ENCODE assay signal across 8 mouse cellular contexts in the genomic region with DNA sequence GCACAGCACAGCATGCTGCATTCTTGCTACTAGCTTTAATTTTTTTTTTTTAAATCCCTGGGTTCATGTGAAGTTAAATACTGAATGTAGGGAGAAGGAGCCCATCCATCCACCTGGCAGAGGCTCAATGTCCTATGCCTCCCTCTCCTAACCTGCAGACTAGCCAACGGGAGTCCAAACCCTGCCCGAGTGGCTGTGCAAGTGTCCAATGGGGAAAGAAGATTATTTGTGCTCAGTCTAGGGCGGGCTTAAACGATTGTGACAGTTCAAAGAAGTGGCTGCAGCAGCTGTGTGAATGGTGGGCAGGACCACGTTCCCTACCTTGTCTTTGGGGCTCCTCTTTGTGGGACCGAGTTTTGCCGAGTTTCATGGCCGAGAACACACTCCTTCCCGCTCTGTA. TPM values are rescaled to one million over a fixed set of nuclear protein-coding genes. Genes with fewer than 3 reads are reported as not detected.
DNase-seq lines count a peak whose midpoint lies in the region; ATAC-seq and TF ChIP-seq lines count a peak whose summit lies in the region.

No protein-coding gene starts in this region.

- H3K9ac ChIP-seq in kidney, embryonic 16.5 days (replicated peaks; ENCODE audit: low read length) = no peak overlapping the region
- no peak overlapping the region for H3K9ac ChIP-seq in MEL (ENCODE audit: control insufficient read depth, low read depth, low read length, poor library complexity, severe bottlenecking)
- H3K9ac ChIP-seq in hindbrain, embryonic 15.5 days = no peak overlapping the region

- no peaks in the 10 kb centered on the region for H3K9me3 ChIP-seq in kidney, embryonic 16.5 days (ENCODE audit: low read length)
- H3K9me3 ChIP-seq in MEL (replicated peaks; ENCODE audit: insufficient read depth, low read length) = no peaks in the 10 kb centered on the region
- H3K9me3 ChIP-seq in hindbrain, embryonic 15.5 days = no peaks in the 10 kb centered on the region

- no peaks in the 10 kb centered on the region for H3K27me3 ChIP-seq in kidney, embryonic 16.5 days (ENCODE audit: insufficient read depth, low read length)
- H3K27me3 ChIP-seq in MEL (ENCODE audit: control insufficient read depth in 1 of 2, insufficient read depth in 2 of 2, low read length in 2 of 2) = peaks cover 14 to 33% of the 10 kb centered on the region in 2 experiments
- H3K27me3 ChIP-seq in hindbrain, embryonic 15.5 days = no peaks in the 10 kb centered on the region

- no peak for TF ChIP-seq CTCF in MEL (IDR thresholded peaks at IDR 0.05 in 2 of 3, conservative IDR thresholded peaks at IDR 0.05 in 1 of 3; ENCODE audit: control insufficient read depth in 1 of 3, insufficient read depth in 1 of 3, low read depth in 2 of 3, low read length in 3 of 3, poor library complexity in 1 of 3, severe bottlenecking in 1 of 3)

- intact Hi-C loops in left cerebral cortex, postnatal 36 days (cut with DNase I) = no loop called here

- no peak for TF ChIP-seq POLR2A in MEL (IDR thresholded peaks at IDR 0.05; ENCODE audit: control insufficient read depth in 1 of 2, insufficient read depth in 1 of 2, low read depth in 1 of 2, low read length in 2 of 2, poor library complexity in 1 of 2)

- 0 out of 2 replicates have a peak overlapping the region, but pooled peaks have one; percentile 13 for H3K4me2 ChIP-seq in kidney, embryonic 16.5 days (replicated peaks; ENCODE audit: low read depth, low read length)
- H3K4me2 ChIP-seq in hindbrain, embryonic 15.5 days = peak overlapping the region; percentile 24; the same call in 1 of the 2 replicates

- no peak overlapping the region for H3K27ac ChIP-seq in kidney, embryonic 16.5 days (ENCODE audit: low read length)
- no peak overlapping the region for H3K27ac ChIP-seq in MEL (ENCODE audit: control insufficient read depth, low read depth, low read length)
- H3K27ac ChIP-seq in hindbrain, embryonic 15.5 days (replicated peaks) = no peak overlapping the region

- H3K4me1 ChIP-seq in kidney, embryonic 16.5 days (ENCODE audit: insufficient read depth, low read length) = no peaks in the 10 kb centered on the region
- H3K4me1 ChIP-seq in MEL (ENCODE audit: control insufficient read depth in 1 of 2, insufficient read depth in 2 of 2, low read length in 2 of 2) = no peaks in the 10 kb centered on the region
- peaks cover 9% of the 10 kb centered on the region; the same call in 1 of the 2 replicates for H3K4me1 ChIP-seq in hindbrain, embryonic 15.5 days (replicated peaks)

- no peak for TF ChIP-seq EP300 in MEL (IDR thresholded peaks at IDR 0.05; ENCODE audit: low read depth in 1 of 2, low read length in 2 of 2)

- WGBS in kidney, embryonic 16.5 days = 28% methylated on average over 9 of the region's 9 CpGs
- 11% methylated on average over 9 of the region's 9 CpGs for WGBS in hindbrain, embryonic 15.5 days

- no peak for TF ChIP-seq RAD21 in MEL (IDR thresholded peaks at IDR 0.05; ENCODE audit: low read depth, low read length)

- ATAC-seq in kidney, embryonic 16.5 days (ENCODE audit: low FRiP score, low TSS enrichment) = no peak
- ATAC-seq in hindbrain, embryonic 15.5 days (ENCODE audit: low FRiP score, low read depth) = no peak
- no peak for ATAC-seq in megakaryocyte progenitor cell, adult 5-6 weeks (replicated peaks; ENCODE audit: poor library complexity)

- H3K36me3 ChIP-seq in kidney, embryonic 16.5 days (ENCODE audit: insufficient read depth, low read length) = no peaks in the 10 kb centered on the region
- H3K36me3 ChIP-seq in MEL (ENCODE audit: control insufficient read depth in 1 of 2, insufficient read depth in 2 of 2, low read length in 2 of 2) = no peaks in the 10 kb centered on the region
- no peaks in the 10 kb centered on the region for H3K36me3 ChIP-seq in hindbrain, embryonic 15.5 days

- no peak for DNase-seq in kidney, adult 9 months
- DNase-seq in MEL (ENCODE audit: low read depth, low spot score) = peak; percentile 17
- peak; percentile 46 for DNase-seq in embryo, embryonic 10.5 days (ENCODE audit: low spot score)
- no peak for DNase-seq in spleen, postnatal 14 days (ENCODE audit: low spot score in 2 of 2)
- no peak for DNase-seq in left cerebral cortex, postnatal 36 days (ENCODE audit: low spot score in 2 of 2)

- H3K79me2 ChIP-seq in MEL (ENCODE audit: control insufficient read depth, insufficient read depth, low read length, poor library complexity) = no peaks in the 10 kb centered on the region

- H3K4me3 ChIP-seq in kidney, embryonic 16.5 days (ENCODE audit: low read length) = no peak overlapping the region
- no peak overlapping the region for H3K4me3 ChIP-seq in MEL (ENCODE audit: control insufficient read depth in 1 of 2, insufficient read depth in 1 of 2, low read depth in 2 of 2, low read length in 2 of 2)
- no peak overlapping the region for H3K4me3 ChIP-seq in hindbrain, embryonic 15.5 days

TF ChIP-seq in MEL, 35 proteins besides CTCF, POLR2A, EP300 and RAD21:
- TF ChIP-seq ELF1 (IDR thresholded peaks at IDR 0.05; ENCODE audit: low read depth, low read length) (no peak), HCFC1 (IDR thresholded peaks at IDR 0.05; ENCODE audit: low read depth, low read length) (no peak), GATA1 (IDR thresholded peaks at IDR 0.05; ENCODE audit: low read depth, low read length) (no peak), MEF2A (IDR thresholded peaks at IDR 0.05; ENCODE audit: extremely low read depth, insufficient replicate concordance, low read depth, low read length, poor library complexity, severe bottlenecking) (no peak), RCOR1 (IDR thresholded peaks at IDR 0.05; ENCODE audit: low read depth, low read length) (no peak), MAZ (IDR thresholded peaks at IDR 0.05; ENCODE audit: low read depth, low read length) (no peak), ZNF384 (IDR thresholded peaks at IDR 0.05; ENCODE audit: low read depth, low read length) (no peak), ETS1 (IDR thresholded peaks at IDR 0.05; ENCODE audit: low read depth, low read length) (no peak), ZMIZ1 (IDR thresholded peaks at IDR 0.05; ENCODE audit: low read depth, low read length) (no peak), SIN3A (IDR thresholded peaks at IDR 0.05; ENCODE audit: low read length) (no peak), POLR2AphosphoS5 (IDR thresholded peaks at IDR 0.05; ENCODE audit: borderline replicate concordance, low read depth, low read length) (no peak), NELFE (IDR thresholded peaks at IDR 0.05; ENCODE audit: low read depth, low read length) (no peak), BHLHE40 (IDR thresholded peaks at IDR 0.05; ENCODE audit: borderline replicate concordance, low read depth, low read length) (no peak), SMC3 (IDR thresholded peaks at IDR 0.05; ENCODE audit: low read depth, low read length) (no peak), ZKSCAN1 (IDR thresholded peaks at IDR 0.05; ENCODE audit: low read depth, low read length) (no peak), MAX (IDR thresholded peaks at IDR 0.05; ENCODE audit: low read length) (no peak), CHD1 (IDR thresholded peaks at IDR 0.05; ENCODE audit: low read depth, low read length) (no peak), TBP (IDR thresholded peaks at IDR 0.05; ENCODE audit: low read depth, low read length) (no peak)

RNA-seq across cellular contexts. Expression of gene Otof, which starts 54.9 kb away (rescaled TPM):
- 0.06 and 0.09 TPM in 2 replicates for polyA plus RNA-seq in kidney, embryonic 16.5 days (2015; fragmentation: Nextera tagmentation; extraction: Ambion mirVana)
- total RNA-seq in MEL (2012; rRNA removed) = not detected in 2 replicates
- under 1 TPM in 1 of 2 experiments, not detected in 1; 0.01 TPM for polyA plus RNA-seq in MEL (2012; ENCODE audit: insufficient read depth in 1 of 2, insufficient read length in 2 of 2, low read depth in 1 of 2, low replicate concordance in 2 of 2, missing spikeins in 1 of 2)
- polyA plus RNA-seq in hindbrain, embryonic 15.5 days (2015; fragmentation: Nextera tagmentation; extraction: Ambion mirVana) = 6.8 and 7.9 TPM in 2 replicates
- not detected in 2 replicates for total RNA-seq in megakaryocyte progenitor cell, adult 5-6 weeks (2015)
- total RNA-seq in megakaryocyte progenitor cell, adult 5-6 weeks (2017) = 0.08 TPM in 1 of 2 replicates, not detected in the other
- 10 to 100 TPM; 14.2 to 29.6 TPM for total RNA-seq in left cerebral cortex, postnatal 36 days (2021)

RNA-seq across cellular contexts. Expression of gene 1700001C02Rik, which starts 59.0 kb away (rescaled TPM):
- not detected in 2 replicates for polyA plus RNA-seq in kidney, embryonic 16.5 days (2015; fragmentation: Nextera tagmentation; extraction: Ambion mirVana)
- not detected in 2 replicates for total RNA-seq in MEL (2012; rRNA removed)
- polyA plus RNA-seq in MEL (2012; ENCODE audit: insufficient read depth in 1 of 2, insufficient read length in 2 of 2, low read depth in 1 of 2, low replicate concordance in 2 of 2, missing spikeins in 1 of 2) = not detected
- 1.5 and 1.6 TPM in 2 replicates for polyA plus RNA-seq in hindbrain, embryonic 15.5 days (2015; fragmentation: Nextera tagmentation; extraction: Ambion mirVana)
- not detected in 2 replicates for total RNA-seq in megakaryocyte progenitor cell, adult 5-6 weeks (2015)
- total RNA-seq in megakaryocyte progenitor cell, adult 5-6 weeks (2017) = not detected in 2 replicates
- not detected for total RNA-seq in left cerebral cortex, postnatal 36 days (2021)

Comparison
In these comparisons a context has a peak if more than half of its experiments do, and no peak if none do; other contexts are left out.
1. DNase-seq: peak in MEL (single experiment) and embryo, embryonic 10.5 days (single experiment); none in kidney, adult 9 months (single experiment), spleen, postnatal 14 days (0 of 2) and left cerebral cortex, postnatal 36 days (0 of 2).
2. RNA of gene Otof, which starts 54.9 kb away (total RNA-seq): 14.2 to 29.6 TPM in left cerebral cortex, postnatal 36 days; 0.08 TPM in megakaryocyte progenitor cell, adult 5-6 weeks and not detected in MEL; every median in the first group is over 10 times any median in the second.